Mouse (Mus musculus) pancreas, adult 10 weeks (tissue): ENCODE data around the gene Gucy2e. TPM values are rescaled to one million over a fixed set of nuclear protein-coding genes. Genes with fewer than 3 reads are reported as not detected.

Source experiments
- polyA plus RNA-seq: library from polyadenylated mRNA; stranded (reverse); fragments of 350-450 nt; fragmentation: Illumina TruSeq; extraction: RNeasy Lipid Tissue Mini Kit (QIAGEN cat#74804); gene quantifications from one replicate; pipeline ENCODE4 v1.2.3, GENCODE M21; 2015; ENCODE audit warnings: low read depth, low replicate concordance; ENCODE audit not compliant: insufficient read depth

Gucy2e gene
- not detected for polyA plus RNA-seq

DNA sequence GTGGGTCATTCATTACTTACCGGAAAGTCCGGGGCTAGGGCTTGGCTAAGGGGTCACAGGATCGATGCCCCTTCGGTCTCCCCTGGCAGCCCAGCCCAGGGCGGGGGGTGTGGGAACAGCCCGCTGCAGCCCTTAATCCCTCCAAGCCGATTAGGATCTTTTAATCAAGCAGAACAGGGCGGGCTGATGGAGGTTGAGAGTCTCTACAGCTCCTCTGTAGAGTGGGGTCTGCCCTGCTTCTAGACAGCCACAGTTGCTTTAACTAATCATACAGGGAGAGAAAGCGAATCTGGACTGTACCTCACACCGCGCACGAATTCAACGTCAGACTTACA lies at the start of gene Gucy2e:
Gene Gucy2e, minus strand, starts transcription at position 111 of the 335 bp plus-strand sequence.

DNA sequence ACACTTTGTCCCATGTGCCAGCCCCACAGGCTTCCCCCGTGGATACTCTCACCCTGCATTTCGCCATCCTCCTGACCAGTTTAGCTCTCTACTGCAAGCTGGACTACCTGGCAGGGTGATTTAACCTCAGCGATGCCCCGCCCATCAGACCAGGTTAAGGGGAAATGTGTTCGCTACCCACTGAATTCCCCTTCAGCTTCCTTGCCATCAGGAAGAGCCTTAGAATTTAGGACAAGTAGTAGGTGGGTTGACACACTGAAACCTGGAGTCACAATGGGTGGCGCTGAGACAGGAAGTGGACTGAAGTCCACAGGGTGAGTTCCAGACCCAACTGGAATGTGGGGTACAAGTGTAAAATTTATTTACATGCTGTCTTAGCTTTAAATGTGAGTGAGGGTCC lies 39.1 kb downstream of the Gucy2e start, which contains the start of gene Alox8:
Gene Alox8, minus strand, starts transcription at position 101 of the 400 bp plus-strand sequence.

Other genes with a start within 250 kb of the Gucy2e start
- 3.6 TPM for gene Pfas, start 228.6 kb downstream of the Gucy2e start, polyA plus RNA-seq
- 9.8 TPM for gene Ctc1, start 221.1 kb downstream of the Gucy2e start, polyA plus RNA-seq
- not detected for gene Aurkb, start 191.4 kb downstream of the Gucy2e start, polyA plus RNA-seq
- gene Borcs6, start 177.3 kb downstream of the Gucy2e start, polyA plus RNA-seq, result 1.9 TPM
- gene Tmem107, start 166.2 kb downstream of the Gucy2e start, polyA plus RNA-seq, result 12.6 TPM
- 45.5 TPM for gene Vamp2, start 148.5 kb downstream of the Gucy2e start, polyA plus RNA-seq
- 11.2 TPM for gene Per1, start 141.8 kb downstream of the Gucy2e start, polyA plus RNA-seq
- not detected for gene Hes7, start 116.6 kb downstream of the Gucy2e start, polyA plus RNA-seq
- not detected for gene 9130213A22Rik, start 114.4 kb downstream of the Gucy2e start, polyA plus RNA-seq
- not detected for gene Aloxe3, start 111.1 kb downstream of the Gucy2e start, polyA plus RNA-seq
- gene Alox12b, start 80.0 kb downstream of the Gucy2e start, polyA plus RNA-seq, result not detected
- gene Alox8, start 39.2 kb downstream of the Gucy2e start, polyA plus RNA-seq, result not detected
- 3.1 TPM for gene Cntrob, start 86.7 kb upstream of the Gucy2e start, polyA plus RNA-seq
- gene Trappc1, start 86.9 kb upstream of the Gucy2e start, polyA plus RNA-seq, result 24.2 TPM
- 2.4 TPM for gene Kcnab3, start 89.2 kb upstream of the Gucy2e start, polyA plus RNA-seq
- gene Rnf227, start 103.4 kb upstream of the Gucy2e start, polyA plus RNA-seq, result 0.90 TPM
- 20.2 TPM for gene Chd3, start 132.4 kb upstream of the Gucy2e start, polyA plus RNA-seq
- gene Naa38, start 158.5 kb upstream of the Gucy2e start, polyA plus RNA-seq, result 38.8 TPM
- 7.7 TPM for gene Cyb5d1, start 158.6 kb upstream of the Gucy2e start, polyA plus RNA-seq
- 12.1 TPM for gene Tmem88, start 161.2 kb upstream of the Gucy2e start, polyA plus RNA-seq
- gene Kdm6b, start 176.6 kb upstream of the Gucy2e start, polyA plus RNA-seq, result 6.6 TPM